Mouse (Mus musculus) forebrain, embryonic 13.5 days (tissue): ENCODE results near the gene Coa6. TPM values are rescaled to one million over a fixed set of nuclear protein-coding genes. Genes with fewer than 3 reads are reported as not detected.
A peak's percentile ranks its signal among the peaks of the same experiment; 100 is the strongest.
"Not testable (repeated sequence)": the region's sequence is repeated elsewhere in the genome, so short reads cannot be mapped to it uniquely, and the experiment has no call there.

ENCODE experiments used
- ATAC-seq: fragments of 200-750 bp; cut with Nextera tagmentation; 2 replicates; pipeline ENCODE4 v1.8.0; 2017
- H3K27ac ChIP-seq: fragments of 300-500 bp; sonication (generic); 2 replicates; pipeline ENCODE4 v1.5.1; 2015; ENCODE audit warnings: inconsistent platforms, mild to moderate bottlenecking, moderate library complexity
- H3K27me3 ChIP-seq: fragments of 300-500 bp; sonication (generic); 2 replicates; pipeline ENCODE4 v1.6.1; 2015; ENCODE audit warnings: mild to moderate bottlenecking, inconsistent platforms
- H3K36me3 ChIP-seq: fragments of 300-500 bp; sonication (generic); 2 replicates; pipeline ENCODE4 v1.6.1; 2015; ENCODE audit warnings: mild to moderate bottlenecking, inconsistent platforms; ENCODE audit not compliant: poor library complexity, severe bottlenecking
- H3K4me1 ChIP-seq: fragments of 300-500 bp; sonication (generic); 2 replicates; pipeline ENCODE4 v1.6.1; 2015; ENCODE audit warnings: inconsistent platforms
- H3K4me2 ChIP-seq: fragments of 300-500 bp; sonication (generic); 2 replicates; pipeline ENCODE4 v1.6.1; 2015; ENCODE audit warnings: inconsistent platforms, mild to moderate bottlenecking, moderate library complexity
- H3K4me3 ChIP-seq: fragments of 300-500 bp; sonication (generic); 2 replicates; pipeline ENCODE4 v1.5.1; 2015; ENCODE audit warnings: mild to moderate bottlenecking, inconsistent platforms
- H3K9ac ChIP-seq: fragments of 300-500 bp; sonication (generic); 2 replicates; pipeline ENCODE4 v1.6.1; 2015; ENCODE audit warnings: mild to moderate bottlenecking, inconsistent platforms
- H3K9me3 ChIP-seq: fragments of 300-500 bp; sonication (generic); replicated peaks from 2 replicates; pipeline ENCODE4 v1.6.1; 2016; ENCODE audit warnings: inconsistent platforms
- WGBS: fragments of 180-500 bp; shearing (Covaris S2); methylation state at CpG from one replicate; pipeline ENCODE4 v1.1.7; 2015; 5-methylcytosine and 5-hydroxymethylcytosine counted together
- polyA plus RNA-seq: library from polyadenylated mRNA; unstranded; fragments of >200 nt; fragmentation: Nextera tagmentation; extraction: Ambion mirVana; gene quantifications from 2 replicates; pipeline ENCODE4 v1.2.1, GENCODE M21; 2015

Gene Coa6
- 46.2 and 51.9 TPM in 2 replicates for polyA plus RNA-seq

GRCm38 (mm10) chr8:126422174-126422919 is at the start of gene Coa6:
Gene Coa6, plus strand, starts transcription at chr8:126422515.
- WGBS: under 1% methylated on average over 60 of the region's 61 CpGs
- no peaks in the 10 kb centered on the region for H3K27me3 ChIP-seq
- ATAC-seq: peak; percentile 99
- peak within 1 kb of the TSS; percentile 68 for H3K27ac ChIP-seq
- peaks cover 19% of the 10 kb centered on the region for H3K4me1 ChIP-seq
- peak within 1 kb of the TSS; percentile 85 for H3K4me2 ChIP-seq
- peak within 1 kb of the TSS; percentile 87 for H3K9ac ChIP-seq
- H3K36me3 ChIP-seq: peaks cover 24% of the 10 kb centered on the region
- peak within 1 kb of the TSS; percentile 84 for H3K4me3 ChIP-seq
- H3K9me3 ChIP-seq: no peaks in the 10 kb centered on the region

GRCm38 (mm10) chr8:126379580-126379979 is 42.7 kb upstream of the Coa6 start:
- WGBS: 90% methylated on average over 6 of the region's 6 CpGs
- Histone ChIP-seq H3K27ac (no peak overlapping the region), H3K4me1 (no peaks in the 10 kb centered on the region), H3K9me3 (no peaks in the 10 kb centered on the region), H3K27me3 (0 out of 2 replicates have a peak, but pooled peaks cover 3% of the 10 kb centered on the region), H3K4me3 (no peak overlapping the region), H3K9ac (no peak overlapping the region), H3K4me2 (no peak overlapping the region), H3K36me3 (no peaks in the 10 kb centered on the region)
- ATAC-seq: no peak

GRCm38 (mm10) chr8:126380141-126380540 is 42.2 kb upstream of the Coa6 start:
- no peaks in the 10 kb centered on the region for H3K4me1 ChIP-seq
- no peaks in the 10 kb centered on the region for H3K36me3 ChIP-seq
- H3K9me3 ChIP-seq: no peaks in the 10 kb centered on the region
- H3K27me3 ChIP-seq: 0 out of 2 replicates have a peak, but pooled peaks cover 3% of the 10 kb centered on the region
- ATAC-seq: no peak
- WGBS: 62% methylated on average over 2 of the region's 2 CpGs
- no peak overlapping the region for H3K4me2 ChIP-seq
- no peak overlapping the region for H3K27ac ChIP-seq
- no peak overlapping the region for H3K9ac ChIP-seq
- H3K4me3 ChIP-seq: no peak overlapping the region

- Histone ChIP-seq H3K4me2 (no peak overlapping the region), H3K27ac (no peak overlapping the region), H3K4me1 (no peaks in the 10 kb centered on the region), H3K9ac (no peak overlapping the region), H3K9me3 (no peaks in the 10 kb centered on the region), H3K4me3 (no peak overlapping the region), H3K27me3 (0 out of 2 replicates have a peak, but pooled peaks cover 3% of the 10 kb centered on the region), H3K36me3 (no peaks in the 10 kb centered on the region)
- no peak for ATAC-seq
- WGBS: 85% methylated on average over 7 of the region's 7 CpGs
Measured at GRCm38 (mm10) chr8:126381299-126381698, 41.0 kb upstream of the Coa6 start.

- Histone ChIP-seq H3K27me3 (0 out of 2 replicates have a peak, but pooled peaks cover 3% of the 10 kb centered on the region), H3K36me3 (no peaks in the 10 kb centered on the region), H3K9ac (no peak overlapping the region), H3K27ac (no peak overlapping the region), H3K9me3 (no peaks in the 10 kb centered on the region), H3K4me1 (no peaks in the 10 kb centered on the region), H3K4me2 (no peak overlapping the region), H3K4me3 (no peak overlapping the region)
- WGBS: 43% methylated on average over 14 of the region's 14 CpGs
- ATAC-seq: no peak
Measured at GRCm38 (mm10) chr8:126382216-126382615, 40.1 kb upstream of the Coa6 start.

- Histone ChIP-seq H3K9me3 (no peaks in the 10 kb centered on the region), H3K27me3 (0 out of 2 replicates have a peak, but pooled peaks cover 3% of the 10 kb centered on the region), H3K9ac (no peak overlapping the region), H3K4me1 (no peaks in the 10 kb centered on the region), H3K4me3 (no peak overlapping the region), H3K27ac (no peak overlapping the region), H3K4me2 (no peak overlapping the region), H3K36me3 (no peaks in the 10 kb centered on the region)
- 65% methylated on average over 5 of the region's 5 CpGs for WGBS
- ATAC-seq: no peak
Measured at GRCm38 (mm10) chr8:126382749-126383148, 39.6 kb upstream of the Coa6 start.

- no peaks in the 10 kb centered on the region for H3K36me3 ChIP-seq
- H3K9me3 ChIP-seq: no peaks in the 10 kb centered on the region
- H3K27me3 ChIP-seq: 0 out of 2 replicates have a peak, but pooled peaks cover 3% of the 10 kb centered on the region
- no peaks in the 10 kb centered on the region for H3K4me1 ChIP-seq
- no peak overlapping the region for H3K9ac ChIP-seq
- H3K27ac ChIP-seq: no peak overlapping the region
- WGBS: 91% methylated on average over 4 of the region's 4 CpGs
- ATAC-seq: no peak
- no peak overlapping the region for H3K4me2 ChIP-seq
- H3K4me3 ChIP-seq: no peak overlapping the region
Measured at GRCm38 (mm10) chr8:126387566-126387965, 34.7 kb upstream of the Coa6 start.

GRCm38 (mm10) chr8:126391541-126391940 is 30.8 kb upstream of the Coa6 start:
- WGBS: 54% methylated on average over 2 of the region's 2 CpGs
- peaks cover 8% of the 10 kb centered on the region; the same call in 1 of the 2 replicates for H3K4me1 ChIP-seq
- ATAC-seq: peak; percentile 53; the same call in 1 of the 2 replicates

GRCm38 (mm10) chr8:126395386-126395785 is 26.9 kb upstream of the Coa6 start:
- Histone ChIP-seq H3K4me3 (no peak overlapping the region), H3K4me2 (no peak overlapping the region), H3K36me3 (no peaks in the 10 kb centered on the region), H3K9ac (no peak overlapping the region), H3K4me1 (peaks cover 8% of the 10 kb centered on the region; the same call in 1 of the 2 replicates), H3K27me3 (no peaks in the 10 kb centered on the region), H3K9me3 (no peaks in the 10 kb centered on the region), H3K27ac (no peak overlapping the region)
- ATAC-seq: no peak
- 73% methylated on average over 9 of the region's 9 CpGs for WGBS

More at GRCm38 (mm10) chr8:126391541-126391940, 30.8 kb upstream of the Coa6 start:
- Histone ChIP-seq H3K4me2 (no peak overlapping the region), H3K9ac (no peak overlapping the region), H3K9me3 (no peaks in the 10 kb centered on the region), H3K4me3 (no peak overlapping the region), H3K36me3 (no peaks in the 10 kb centered on the region), H3K27ac (no peak overlapping the region), H3K27me3 (no peaks in the 10 kb centered on the region)

- Histone ChIP-seq H3K36me3 (no peaks in the 10 kb centered on the region), H3K9me3 (no peaks in the 10 kb centered on the region), H3K9ac (no peak overlapping the region), H3K27me3 (no peaks in the 10 kb centered on the region), H3K4me2 (no peak overlapping the region), H3K4me3 (no peak overlapping the region), H3K27ac (no peak overlapping the region), H3K4me1 (peaks cover 8% of the 10 kb centered on the region; the same call in 1 of the 2 replicates)
- ATAC-seq: no peak
- WGBS: 49% methylated on average over 5 of the region's 5 CpGs
Measured at GRCm38 (mm10) chr8:126395917-126396316, 26.4 kb upstream of the Coa6 start.

GRCm38 (mm10) chr8:126398349-126398748 is 24.0 kb upstream of the Coa6 start:
- no peaks in the 10 kb centered on the region for H3K36me3 ChIP-seq
- no peak for ATAC-seq

GRCm38 (mm10) chr8:126404550-126404949 is 17.8 kb upstream of the Coa6 start:
- not testable (repeated sequence) for H3K36me3 ChIP-seq, H3K27ac ChIP-seq, H3K9me3 ChIP-seq, H3K4me1 ChIP-seq, H3K4me2 ChIP-seq, H3K9ac ChIP-seq, ATAC-seq, H3K4me3 ChIP-seq, H3K27me3 ChIP-seq

More at GRCm38 (mm10) chr8:126398349-126398748, 24.0 kb upstream of the Coa6 start:
- Histone ChIP-seq H3K27ac (no peak overlapping the region), H3K4me3 (no peak overlapping the region), H3K4me2 (no peak overlapping the region), H3K9ac (no peak overlapping the region), H3K27me3 (no peaks in the 10 kb centered on the region), H3K4me1 (peaks cover 8% of the 10 kb centered on the region; the same call in 1 of the 2 replicates), H3K9me3 (no peaks in the 10 kb centered on the region)
- 70% methylated on average over 3 of the region's 3 CpGs for WGBS
